Mouse (Mus musculus) stomach, postnatal 0 days (tissue): ENCODE data around the gene Eif2ak1.

Source experiments
- CTCF ChIP-seq: IDR thresholded peaks from 2 replicates; pipeline ENCODE4 v1.5.1; 2016; ENCODE audit warnings: antibody characterized with exemption, low read depth, mild to moderate bottlenecking, moderate library complexity
- EP300 ChIP-seq: optimal IDR thresholded peaks from 2 replicates; pipeline ENCODE3; 2016; ENCODE audit warnings: antibody characterized with exemption

DNA sequence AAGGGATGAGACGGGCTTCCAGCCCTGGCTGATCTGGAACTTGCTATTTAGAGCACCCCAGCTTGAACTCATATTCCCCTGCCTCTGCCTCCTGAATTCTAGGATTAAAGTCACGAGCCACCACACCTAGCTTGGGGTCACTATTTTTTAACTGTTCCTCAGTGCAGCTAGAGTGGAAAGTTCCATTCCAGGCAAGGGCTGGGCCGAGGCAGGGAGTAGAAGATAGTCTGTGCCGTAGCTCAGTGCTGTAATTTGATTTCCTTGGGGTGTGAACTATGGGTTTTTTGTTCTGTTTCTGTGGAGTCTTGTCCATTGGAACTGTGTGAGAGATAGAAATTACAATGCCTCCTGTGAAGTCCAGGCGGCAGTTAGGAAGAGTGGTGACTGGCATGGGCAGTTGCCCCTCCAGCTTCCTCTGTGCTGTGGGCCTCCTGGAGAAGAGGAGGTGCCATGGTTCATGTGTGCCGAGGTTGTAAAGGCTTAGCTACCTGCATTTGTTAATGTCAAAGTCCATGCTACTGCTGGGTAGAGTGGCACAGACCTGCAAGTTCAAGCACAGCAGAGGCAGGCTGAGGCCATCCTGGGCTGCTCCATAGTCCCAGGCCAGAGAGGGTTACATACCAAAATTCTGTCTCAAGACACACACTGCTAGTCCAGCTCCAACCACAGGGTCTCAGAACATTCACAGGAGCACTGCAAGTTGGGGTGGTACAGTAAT is 114.4 kb downstream of the Eif2ak1 start:
- no peak for TF ChIP-seq EP300
- TF ChIP-seq CTCF = no peak
